Mouse (Mus musculus): ENCODE measurements around the gene Dnal4. TPM values are rescaled to one million over a fixed set of nuclear protein-coding genes. Genes with fewer than 3 reads are reported as not detected.
A peak's percentile ranks its signal among the peaks of the same experiment; 100 is the strongest.

The Dnal4 gene
- 48.4 and 51.2 TPM in 2 replicates for polyA plus RNA-seq (2015; fragmentation: Nextera tagmentation; extraction: Ambion mirVana)

GRCm38 (mm10) chr15:79777749-79778148 is at the start of gene Dnal4:
Dnal4 (minus strand) TSS chr15:79777849.
- no peak within 1 kb of the TSS for H3K4me3 ChIP-seq (replicated peaks; ENCODE audit: low read length)
- no peak within 1 kb of the TSS for H3K9ac ChIP-seq (ENCODE audit: low read length)
- H3K4me1 ChIP-seq (ENCODE audit: control insufficient read depth, insufficient read depth, low read length): peaks cover 11% of the 10 kb centered on the region
- H3K36me3 ChIP-seq (ENCODE audit: control insufficient read depth, insufficient read depth, low read length): no peaks in the 10 kb centered on the region
- H3K4me2 ChIP-seq (ENCODE audit: low read depth, low read length): no peak within 1 kb of the TSS
- no peak for ATAC-seq (ENCODE audit: insufficient read depth, low FRiP score)
- no peaks in the 10 kb centered on the region for H3K27me3 ChIP-seq (ENCODE audit: control insufficient read depth, insufficient read depth, low read length)
- H3K27ac ChIP-seq (ENCODE audit: low read length): no peak within 1 kb of the TSS
- H3K9me3 ChIP-seq (replicated peaks; ENCODE audit: control insufficient read depth, low read length): no peaks in the 10 kb centered on the region

GRCm38 (mm10) chr15:79827061-79827777 is 49.6 kb upstream of the Dnal4 start:
- Histone ChIP-seq H3K9ac (ENCODE audit: low read length) (no peak overlapping the region; the same call in 1 of the 2 replicates), H3K27me3 (ENCODE audit: control insufficient read depth, insufficient read depth, low read length) (no peaks in the 10 kb centered on the region), H3K4me1 (ENCODE audit: control insufficient read depth, insufficient read depth, low read length) (peaks cover 43% of the 10 kb centered on the region), H3K27ac (ENCODE audit: low read length) (no peak overlapping the region), H3K4me3 (replicated peaks; ENCODE audit: low read length) (no peak overlapping the region), H3K9me3 (replicated peaks; ENCODE audit: control insufficient read depth, low read length) (no peaks in the 10 kb centered on the region), H3K4me2 (ENCODE audit: low read depth, low read length) (no peak overlapping the region), H3K36me3 (ENCODE audit: control insufficient read depth, insufficient read depth, low read length) (peaks cover 19% of the 10 kb centered on the region; the same call in 1 of the 2 replicates)
- 81% methylated on average over 14 of the region's 14 CpGs for WGBS
- ATAC-seq (ENCODE audit: insufficient read depth, low FRiP score): no peak

- ATAC-seq (ENCODE audit: insufficient read depth, low FRiP score): no peak
- Histone ChIP-seq H3K4me1 (ENCODE audit: control insufficient read depth, insufficient read depth, low read length) (peaks cover 36% of the 10 kb centered on the region), H3K9ac (ENCODE audit: low read length) (no peak overlapping the region), H3K4me2 (ENCODE audit: low read depth, low read length) (no peak overlapping the region), H3K4me3 (replicated peaks; ENCODE audit: low read length) (no peak overlapping the region), H3K9me3 (replicated peaks; ENCODE audit: control insufficient read depth, low read length) (no peaks in the 10 kb centered on the region), H3K27ac (ENCODE audit: low read length) (no peak overlapping the region), H3K36me3 (ENCODE audit: control insufficient read depth, insufficient read depth, low read length) (peaks cover 17% of the 10 kb centered on the region; the same call in 1 of the 2 replicates), H3K27me3 (ENCODE audit: control insufficient read depth, insufficient read depth, low read length) (no peaks in the 10 kb centered on the region)
- 83% methylated on average over 9 of the region's 9 CpGs for WGBS
Observed at GRCm38 (mm10) chr15:79826221-79826935, 48.7 kb upstream of the Dnal4 start.

GRCm38 (mm10) chr15:79825146-79825825 is 47.6 kb upstream of the Dnal4 start:
- no peak for ATAC-seq (ENCODE audit: insufficient read depth, low FRiP score)
- H3K9me3 ChIP-seq (replicated peaks; ENCODE audit: control insufficient read depth, low read length): no peaks in the 10 kb centered on the region
- H3K4me2 ChIP-seq (ENCODE audit: low read depth, low read length): no peak overlapping the region
- peaks cover 17% of the 10 kb centered on the region; the same call in 1 of the 2 replicates for H3K36me3 ChIP-seq (ENCODE audit: control insufficient read depth, insufficient read depth, low read length)
- no peak overlapping the region for H3K9ac ChIP-seq (ENCODE audit: low read length)
- H3K4me3 ChIP-seq (replicated peaks; ENCODE audit: low read length): no peak overlapping the region
- no peak overlapping the region for H3K27ac ChIP-seq (ENCODE audit: low read length)
- H3K27me3 ChIP-seq (ENCODE audit: control insufficient read depth, insufficient read depth, low read length): no peaks in the 10 kb centered on the region
- peaks cover 32% of the 10 kb centered on the region for H3K4me1 ChIP-seq (ENCODE audit: control insufficient read depth, insufficient read depth, low read length)
- WGBS: 63% methylated on average over 14 of the region's 14 CpGs

- 57% methylated on average over 19 of the region's 19 CpGs for WGBS
- ATAC-seq (ENCODE audit: insufficient read depth, low FRiP score): no peak
Observed at GRCm38 (mm10) chr15:79823588-79824280, 46.1 kb upstream of the Dnal4 start.

GRCm38 (mm10) chr15:79822265-79823199 is 44.9 kb upstream of the Dnal4 start:
- Histone ChIP-seq H3K4me2 (ENCODE audit: low read depth, low read length) (no peak overlapping the region), H3K9ac (ENCODE audit: low read length) (no peak overlapping the region), H3K4me3 (replicated peaks; ENCODE audit: low read length) (no peak overlapping the region), H3K9me3 (replicated peaks; ENCODE audit: control insufficient read depth, low read length) (no peaks in the 10 kb centered on the region; the same call in 1 of the 2 replicates), H3K4me1 (ENCODE audit: control insufficient read depth, insufficient read depth, low read length) (peaks cover 17% of the 10 kb centered on the region), H3K27ac (ENCODE audit: low read length) (no peak overlapping the region), H3K27me3 (ENCODE audit: control insufficient read depth, insufficient read depth, low read length) (no peaks in the 10 kb centered on the region), H3K36me3 (ENCODE audit: control insufficient read depth, insufficient read depth, low read length) (peaks cover 9% of the 10 kb centered on the region; the same call in 1 of the 2 replicates)
- 0 out of 2 replicates have a peak, but pooled peaks have one; percentile 1 for ATAC-seq (ENCODE audit: insufficient read depth, low FRiP score)
- 64% methylated on average over 13 of the region's 13 CpGs for WGBS

More at GRCm38 (mm10) chr15:79823588-79824280, 46.1 kb upstream of the Dnal4 start:
- H3K9ac ChIP-seq (ENCODE audit: low read length): no peak overlapping the region
- no peaks in the 10 kb centered on the region for H3K27me3 ChIP-seq (ENCODE audit: control insufficient read depth, insufficient read depth, low read length)
- no peak overlapping the region for H3K4me2 ChIP-seq (ENCODE audit: low read depth, low read length)
- H3K36me3 ChIP-seq (ENCODE audit: control insufficient read depth, insufficient read depth, low read length): peaks cover 17% of the 10 kb centered on the region; the same call in 1 of the 2 replicates
- H3K27ac ChIP-seq (ENCODE audit: low read length): no peak overlapping the region
- no peaks in the 10 kb centered on the region for H3K9me3 ChIP-seq (replicated peaks; ENCODE audit: control insufficient read depth, low read length)
- no peak overlapping the region for H3K4me3 ChIP-seq (replicated peaks; ENCODE audit: low read length)
- peaks cover 23% of the 10 kb centered on the region for H3K4me1 ChIP-seq (ENCODE audit: control insufficient read depth, insufficient read depth, low read length)

- WGBS: 84% methylated on average over 4 of the region's 4 CpGs
- Histone ChIP-seq H3K9ac (ENCODE audit: low read length) (no peak overlapping the region), H3K4me1 (ENCODE audit: control insufficient read depth, insufficient read depth, low read length) (peaks cover 4% of the 10 kb centered on the region)
Observed at GRCm38 (mm10) chr15:79818325-79818724, 40.7 kb upstream of the Dnal4 start.

More at GRCm38 (mm10) chr15:79818325-79818724, 40.7 kb upstream of the Dnal4 start:
- H3K9me3 ChIP-seq (replicated peaks; ENCODE audit: control insufficient read depth, low read length): no peaks in the 10 kb centered on the region; the same call in 1 of the 2 replicates
- peaks cover 7% of the 10 kb centered on the region; the same call in 1 of the 2 replicates for H3K36me3 ChIP-seq (ENCODE audit: control insufficient read depth, insufficient read depth, low read length)
- ATAC-seq (ENCODE audit: insufficient read depth, low FRiP score): no peak
- H3K4me2 ChIP-seq (ENCODE audit: low read depth, low read length): no peak overlapping the region
- H3K27ac ChIP-seq (ENCODE audit: low read length): no peak overlapping the region
- no peaks in the 10 kb centered on the region for H3K27me3 ChIP-seq (ENCODE audit: control insufficient read depth, insufficient read depth, low read length)
- H3K4me3 ChIP-seq (replicated peaks; ENCODE audit: low read length): no peak overlapping the region

Data from stomach, embryonic 16.5 days (tissue).